Mouse (Mus musculus): ENCODE data around the gene Sec14l3.
"Not testable (repeated sequence)": the region's sequence is repeated elsewhere in the genome, so short reads cannot be mapped to it uniquely, and the experiment has no call there.

Sec14l3 gene

DNA sequence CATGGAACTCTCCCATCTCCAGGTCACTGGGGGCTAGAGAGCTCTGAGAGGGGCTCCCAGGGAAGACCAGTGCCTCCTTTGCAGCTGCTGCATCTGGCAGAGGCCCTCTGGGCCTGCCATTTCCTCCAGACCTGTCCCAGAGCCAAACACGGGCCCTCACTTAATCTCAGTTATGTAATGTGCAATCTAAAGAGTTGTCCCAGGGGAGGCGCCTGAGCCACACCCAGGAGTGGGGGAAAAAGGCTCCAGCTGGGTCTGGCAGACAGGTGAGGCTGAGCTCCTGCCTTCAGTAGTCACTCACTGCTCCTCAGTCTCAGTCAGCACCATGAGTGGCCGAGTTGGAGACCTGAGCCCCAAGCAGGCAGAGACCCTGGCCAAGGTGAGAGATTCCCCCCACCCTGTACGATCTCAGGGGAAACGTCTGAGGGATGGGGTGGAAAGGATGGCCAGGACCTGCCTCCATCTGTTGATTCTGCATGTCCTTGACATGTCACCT is at the start of gene Sec14l3:
Gene Sec14l3, plus strand, starts transcription at position 215 of the 496 bp plus-strand sequence.
- DNase-seq: peak; percentile 66 to 82

DNA sequence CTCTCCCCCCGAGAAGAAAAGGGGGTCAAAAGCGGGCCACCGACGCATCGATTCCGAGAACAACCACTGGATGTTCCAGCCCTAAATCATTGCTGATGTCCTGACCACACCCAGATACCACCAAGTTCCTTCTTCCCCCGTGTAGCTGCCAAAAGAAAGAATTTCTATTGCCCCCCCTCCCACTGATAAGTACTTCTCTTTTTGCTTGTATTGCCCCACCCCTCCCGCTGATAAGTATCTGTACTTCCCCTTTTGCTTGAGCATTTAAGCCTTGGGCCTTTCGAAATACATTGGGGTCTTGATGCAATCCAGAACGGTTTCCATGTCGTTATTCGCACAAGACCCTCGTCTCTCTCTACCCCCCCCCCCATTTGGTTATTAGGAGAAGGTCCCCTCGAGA is 48.8 kb upstream of the Sec14l3 start:
- not testable (repeated sequence) for DNase-seq

DNA sequence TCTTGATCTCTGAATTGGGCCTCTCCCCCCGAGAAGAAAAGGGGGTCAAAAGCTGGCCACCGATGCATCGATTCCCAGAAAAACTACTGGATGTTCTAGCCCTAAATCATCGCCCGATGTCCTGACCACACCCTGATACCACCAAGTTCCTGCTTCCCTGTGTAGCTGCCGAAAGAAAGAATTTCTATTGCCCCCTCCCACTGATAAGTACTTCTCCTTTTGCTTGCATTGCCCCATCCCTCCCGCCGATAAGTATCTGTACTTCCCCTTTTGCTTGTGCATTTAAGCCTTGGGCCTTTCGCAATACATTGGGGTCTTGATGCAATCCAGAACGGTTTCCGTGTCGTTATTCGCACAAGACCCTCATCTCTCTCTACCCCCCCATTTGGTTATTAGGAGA is 42.5 kb upstream of the Sec14l3 start:
- not testable (repeated sequence) for DNase-seq

DNA sequence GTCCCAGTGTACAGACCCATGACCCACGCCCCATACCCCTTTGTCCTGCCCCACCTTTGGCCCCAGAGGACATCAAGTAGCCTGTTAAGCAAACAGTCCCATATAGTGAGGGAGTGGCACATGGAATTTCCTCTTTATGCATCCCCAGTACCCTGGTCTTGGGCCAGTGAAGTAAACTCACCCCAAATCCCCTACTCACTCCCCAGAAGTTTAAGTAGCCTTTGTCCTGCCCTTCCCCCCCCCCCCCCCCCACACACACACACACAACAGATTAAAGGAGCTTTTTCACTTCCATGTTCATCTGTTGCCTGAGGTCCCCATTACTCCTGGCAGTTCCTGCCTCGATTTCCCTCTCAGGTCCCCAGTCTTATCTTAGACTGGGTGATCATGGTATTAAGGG is 41.3 kb upstream of the Sec14l3 start:
- DNase-seq: no peak

DNA sequence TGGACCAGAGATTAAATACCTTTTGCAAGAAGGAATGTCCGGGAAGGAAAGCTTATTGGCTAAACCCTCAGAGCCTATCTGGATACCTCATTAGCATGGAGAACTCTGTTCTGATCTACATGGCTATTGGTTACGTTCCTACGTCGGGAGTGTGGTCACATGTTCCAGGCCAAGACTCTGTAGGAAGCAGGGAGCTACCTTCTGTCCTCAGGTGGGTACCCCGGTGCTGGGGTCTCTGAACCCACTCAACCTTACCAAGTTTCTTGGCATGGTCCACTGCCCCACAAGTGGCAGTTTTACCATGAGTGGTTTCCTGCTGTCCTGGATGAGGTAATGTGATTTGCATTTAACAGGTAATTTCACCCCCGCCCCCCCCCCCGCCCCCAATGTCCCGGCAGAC is 37.6 kb upstream of the Sec14l3 start:
- DNase-seq: no peak

DNA sequence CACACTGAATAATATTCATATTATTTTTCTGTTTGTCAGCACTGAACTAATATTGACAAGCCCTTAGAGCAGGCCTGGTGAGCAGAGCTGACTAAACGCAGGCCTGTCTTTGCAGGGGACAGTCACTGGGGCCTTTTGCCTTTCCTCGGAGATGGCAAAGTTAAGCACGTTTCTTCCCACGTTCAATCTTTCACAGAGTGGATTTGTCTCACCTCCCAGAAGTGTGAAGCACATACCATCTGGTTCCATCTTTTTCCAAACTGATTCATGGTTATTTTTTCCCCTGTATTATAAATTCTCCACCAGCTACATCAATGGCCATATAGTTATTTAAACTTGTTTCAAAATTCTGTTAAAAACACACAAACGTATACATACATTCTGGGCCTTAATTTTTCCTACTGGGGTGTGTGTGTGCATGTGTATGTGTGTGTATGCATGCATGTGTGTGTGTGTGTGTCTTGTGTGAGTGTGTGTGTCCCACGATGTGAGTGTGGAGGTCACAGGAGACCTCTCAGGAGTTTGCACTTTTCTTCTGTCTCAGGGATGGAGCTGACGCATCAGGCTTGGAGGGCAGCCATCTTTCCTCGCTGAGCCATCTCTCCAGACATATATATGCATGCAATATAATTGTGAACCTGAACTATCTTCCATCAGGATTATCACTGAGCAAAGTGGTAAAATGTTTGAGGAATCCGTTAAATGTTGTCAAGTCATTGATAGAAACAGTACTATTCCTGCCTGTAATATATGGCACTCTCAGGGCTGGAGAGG is 36.9 kb upstream of the Sec14l3 start:
- no peak for DNase-seq

DNA sequence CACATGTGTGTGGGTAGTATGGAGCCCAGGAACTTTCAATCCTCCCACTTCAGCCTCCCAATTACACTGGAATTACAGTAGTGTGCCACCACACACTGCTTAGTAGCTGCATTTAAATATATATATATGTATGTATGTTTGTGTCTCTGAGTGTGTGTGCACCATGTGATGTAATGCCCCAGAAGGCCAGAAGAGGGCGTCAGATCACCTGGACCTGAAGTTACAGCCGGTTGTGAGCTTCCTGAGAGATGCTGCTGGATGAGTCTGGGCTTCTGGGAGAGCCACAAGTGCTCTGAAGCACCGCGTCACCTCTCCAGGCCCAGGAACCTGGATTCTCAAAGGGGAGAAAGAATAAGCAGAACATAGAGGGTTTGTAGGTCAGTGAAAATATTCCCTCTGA is 35.3 kb upstream of the Sec14l3 start:
- DNase-seq: no peak

DNA sequence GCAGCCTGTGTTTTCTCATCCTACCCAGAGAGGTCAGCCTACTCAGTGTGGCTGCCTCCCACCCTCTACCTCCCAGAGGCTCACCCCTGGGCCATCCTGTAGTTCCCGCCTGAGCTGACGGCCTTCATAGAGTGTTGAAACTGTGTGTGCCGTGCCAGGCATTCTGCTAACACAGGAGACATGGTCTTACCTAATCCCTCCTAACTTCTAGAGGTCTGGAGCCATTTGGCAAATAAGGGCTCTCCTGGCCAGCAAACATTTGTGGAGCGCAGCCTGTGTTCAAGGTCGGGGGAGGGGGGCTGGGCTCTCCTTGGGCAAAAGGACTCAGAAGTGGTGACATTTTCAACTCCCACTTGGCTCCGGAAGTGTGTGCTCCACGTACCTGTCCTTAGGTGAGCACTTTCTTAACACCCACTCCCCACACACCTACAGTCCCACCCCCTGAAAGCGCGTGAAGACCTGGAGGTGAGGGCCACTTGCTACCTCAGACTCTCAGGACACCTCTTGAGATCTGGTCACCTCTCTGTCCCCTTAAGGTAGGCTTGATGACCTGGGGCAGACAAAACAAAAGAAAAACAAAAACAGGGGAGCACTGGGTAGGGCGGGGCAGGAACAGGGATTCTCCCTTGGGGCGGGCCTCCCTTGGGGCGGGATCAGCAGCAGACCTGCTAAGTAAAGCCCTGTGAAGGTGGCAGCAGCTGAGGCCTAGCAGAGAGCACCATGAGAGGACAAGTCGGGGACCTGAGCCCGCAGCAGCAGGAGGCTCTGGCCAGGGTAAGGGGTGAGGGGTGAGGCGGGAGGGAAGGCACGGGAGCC is 33.3 kb upstream of the Sec14l3 start, which contains the start of gene Sec14l4:
Gene Sec14l4, plus strand, starts transcription at position 337 of the 816 bp plus-strand sequence.
- DNase-seq: peak; percentile 64 to 80

DNA sequence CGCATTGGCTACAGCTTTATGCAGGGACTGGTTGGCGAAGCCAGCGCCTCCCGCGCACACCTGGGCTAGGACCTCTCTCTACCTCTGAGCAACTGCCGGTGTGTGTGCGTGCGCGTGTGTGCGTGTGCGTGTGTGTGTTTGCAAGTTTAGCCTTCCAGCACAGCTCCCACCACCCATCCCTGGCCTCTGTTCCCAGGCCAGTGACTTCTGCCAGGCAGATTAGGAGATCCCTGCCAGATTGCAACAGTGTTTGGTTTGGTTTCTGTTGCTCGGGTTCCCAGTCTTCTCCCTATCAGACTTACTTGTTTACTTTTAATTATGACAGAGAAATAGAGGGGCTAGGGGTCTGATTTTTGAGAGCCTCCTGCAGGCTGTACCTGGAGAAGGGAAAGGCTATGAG is 32.7 kb upstream of the Sec14l3 start:
- DNase-seq: no peak

DNA sequence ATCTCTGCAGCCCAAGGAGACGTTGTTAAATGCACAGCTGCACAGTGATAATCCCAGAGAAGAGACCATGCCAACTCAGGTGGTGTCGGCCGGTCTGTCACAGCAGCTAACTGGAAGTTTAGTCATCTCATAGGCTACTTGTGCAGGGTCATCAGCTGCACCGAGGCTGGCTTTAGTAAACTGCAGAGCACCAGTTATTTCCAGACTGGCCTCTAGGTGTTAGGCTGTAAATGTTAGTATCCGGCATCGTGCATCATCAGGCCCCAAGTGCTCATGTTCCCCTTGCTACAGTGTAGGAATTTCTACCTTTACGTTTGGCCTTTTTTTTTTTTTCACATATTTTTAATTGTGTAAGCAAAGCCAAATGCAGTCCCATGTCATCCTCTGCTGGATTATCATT is 31.2 kb upstream of the Sec14l3 start:
- DNase-seq: no peak

DNA sequence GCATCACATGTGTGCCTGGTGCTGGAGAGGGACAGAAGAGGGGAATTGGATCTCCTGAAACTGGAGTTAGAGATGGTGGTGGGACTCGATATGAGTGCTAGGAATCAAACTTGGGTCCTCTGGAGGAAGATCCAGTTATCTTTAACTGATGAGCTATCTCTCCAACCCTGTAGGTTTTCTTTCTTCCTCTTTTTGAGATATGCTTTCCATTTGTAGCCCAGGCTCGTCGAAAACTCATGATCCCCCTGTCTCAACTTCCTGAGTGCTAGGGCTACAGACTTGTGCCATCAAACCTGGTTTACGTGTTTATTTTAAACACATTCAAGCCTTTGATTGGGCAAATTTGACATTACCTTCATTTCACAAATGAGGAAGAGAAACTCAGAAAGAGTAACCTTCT is 30.5 kb upstream of the Sec14l3 start:
- DNase-seq: no peak

DNA sequence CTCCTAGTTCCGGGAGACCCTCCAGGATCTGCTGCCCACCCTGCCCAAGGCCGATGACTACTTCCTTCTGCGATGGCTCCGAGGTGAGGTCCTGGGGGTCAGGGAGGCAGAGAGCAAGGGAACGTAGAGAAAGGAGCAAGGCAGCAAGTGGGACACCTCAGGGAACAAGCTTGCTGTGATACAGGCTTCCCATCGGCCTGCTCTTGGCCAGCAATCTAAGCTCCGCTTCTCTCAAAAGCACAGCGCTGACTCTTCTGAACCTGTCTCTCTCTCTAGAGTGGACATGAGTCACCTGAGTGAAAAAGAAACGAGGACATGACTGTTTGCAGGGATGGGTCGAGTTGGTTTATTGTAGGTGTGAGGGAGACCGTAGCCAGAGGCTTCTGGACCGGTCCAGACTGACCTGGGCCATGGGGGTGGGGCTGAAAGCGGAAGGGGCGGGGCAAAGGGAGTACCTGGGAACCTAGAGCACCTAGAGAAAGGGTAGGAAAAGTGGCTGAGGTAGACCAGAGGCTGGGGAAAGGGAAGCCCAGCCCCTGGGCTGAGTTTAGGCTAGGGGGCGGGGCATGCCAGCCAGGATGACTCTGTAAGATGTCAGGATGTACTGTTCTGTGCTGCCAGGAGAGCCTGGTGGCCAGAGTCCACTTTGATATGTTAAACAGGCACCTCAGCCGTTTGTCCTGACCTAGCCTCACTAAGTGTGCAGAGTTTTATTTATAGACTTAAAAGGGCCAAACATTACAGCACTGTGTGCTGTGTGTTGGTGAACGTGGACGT is 29.3 kb upstream of the Sec14l3 start:
- peak; percentile 20 to 35 for DNase-seq

DNA sequence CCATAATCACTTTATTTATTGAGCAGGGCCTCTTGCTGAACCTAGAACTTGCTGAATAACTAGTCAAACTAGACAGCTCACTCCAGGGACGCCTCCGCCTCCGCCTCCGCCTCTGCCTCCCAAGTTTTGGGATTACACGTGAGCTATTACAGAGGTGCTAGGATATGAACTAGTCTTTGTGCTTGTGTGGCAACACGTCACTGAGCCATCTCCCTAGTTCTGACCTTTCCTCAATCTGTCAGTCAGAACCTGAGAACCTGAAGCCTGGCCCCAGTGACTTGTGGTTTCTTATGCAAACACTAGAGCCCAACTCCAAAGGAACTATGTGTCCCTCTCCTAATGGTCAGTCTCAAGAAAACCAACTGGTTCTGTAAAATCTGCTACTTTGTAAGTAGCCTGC is 28.7 kb upstream of the Sec14l3 start:
- no peak for DNase-seq

DNA sequence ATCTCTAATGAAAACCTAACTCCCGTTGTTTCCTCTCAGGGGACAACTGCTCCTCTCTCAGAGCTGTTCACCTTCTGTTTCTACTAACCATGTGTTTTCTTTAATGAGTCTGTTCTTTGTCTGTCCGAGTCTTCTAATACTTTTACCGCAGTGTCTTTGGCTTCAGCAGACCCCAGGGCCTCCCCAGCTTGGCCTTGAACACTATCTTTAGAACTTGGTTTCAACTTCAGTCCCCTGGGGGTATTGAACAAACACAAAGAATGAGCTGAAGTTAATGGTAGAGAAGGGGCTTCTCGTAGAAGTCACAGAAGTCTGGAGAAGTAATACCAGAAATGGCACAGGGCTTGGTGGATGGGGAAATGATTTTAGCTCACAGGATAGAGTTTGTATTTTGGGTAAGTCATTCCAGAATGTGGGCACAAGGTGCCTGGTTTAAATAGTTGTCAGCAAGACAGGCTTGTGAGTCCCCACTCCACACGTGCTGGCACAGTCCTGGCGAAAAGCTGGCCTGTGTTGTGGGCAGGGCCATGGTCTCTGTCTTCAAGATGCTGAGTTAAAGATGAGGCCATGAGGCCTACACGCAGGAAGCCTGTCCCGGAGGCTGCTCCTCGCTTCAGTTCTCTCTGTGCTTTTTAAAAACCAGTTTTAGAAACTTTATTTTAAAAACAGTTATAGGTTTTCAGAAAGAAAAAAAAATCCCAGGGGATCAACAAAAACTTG is 28.1 kb upstream of the Sec14l3 start:
- no peak for DNase-seq

DNA sequence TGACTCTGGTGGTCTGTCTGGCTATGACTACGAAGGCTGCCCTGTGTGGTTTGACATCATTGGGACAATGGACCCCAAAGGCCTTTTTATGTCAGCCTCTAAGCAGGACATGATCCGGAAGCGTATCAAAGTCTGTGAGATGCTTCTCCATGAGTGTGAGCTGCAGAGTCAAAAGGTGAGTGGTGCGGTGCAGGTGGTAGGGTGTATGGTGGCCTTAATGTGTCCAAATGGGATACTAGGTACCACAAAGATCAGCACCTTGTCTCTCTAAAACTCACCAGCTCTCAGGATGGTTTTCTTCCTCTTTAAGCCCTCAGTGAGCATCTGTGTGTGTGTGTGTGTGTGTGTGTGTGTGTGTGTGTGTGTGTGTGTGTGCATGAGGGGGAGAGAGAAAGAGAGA is 24.7 kb upstream of the Sec14l3 start:
- DNase-seq: no peak

DNA sequence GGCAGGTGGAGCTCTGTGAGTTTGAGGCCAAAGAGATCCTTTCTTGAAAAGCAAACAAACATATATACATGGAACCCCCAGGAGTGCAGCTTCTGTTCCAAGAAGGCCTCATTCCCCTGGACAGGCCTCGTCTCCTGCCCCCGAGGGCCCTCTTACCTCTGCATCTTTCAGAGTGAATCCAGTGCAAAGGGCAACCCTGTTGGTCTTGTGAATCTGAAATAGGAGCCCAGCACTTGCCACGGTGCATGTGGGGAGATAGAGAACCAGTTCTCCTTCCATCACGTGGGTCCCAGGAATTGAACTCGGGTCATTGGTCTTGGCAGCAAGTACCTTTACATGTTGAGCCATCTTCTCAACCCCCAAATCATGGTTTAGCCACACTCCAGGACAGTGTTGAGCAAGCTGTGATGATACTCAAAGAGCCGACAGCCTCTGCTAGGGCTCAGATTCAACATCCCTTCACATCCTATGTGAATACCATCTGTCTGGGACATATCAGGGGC is 23.5 kb upstream of the Sec14l3 start:
- DNase-seq: no peak

DNA sequence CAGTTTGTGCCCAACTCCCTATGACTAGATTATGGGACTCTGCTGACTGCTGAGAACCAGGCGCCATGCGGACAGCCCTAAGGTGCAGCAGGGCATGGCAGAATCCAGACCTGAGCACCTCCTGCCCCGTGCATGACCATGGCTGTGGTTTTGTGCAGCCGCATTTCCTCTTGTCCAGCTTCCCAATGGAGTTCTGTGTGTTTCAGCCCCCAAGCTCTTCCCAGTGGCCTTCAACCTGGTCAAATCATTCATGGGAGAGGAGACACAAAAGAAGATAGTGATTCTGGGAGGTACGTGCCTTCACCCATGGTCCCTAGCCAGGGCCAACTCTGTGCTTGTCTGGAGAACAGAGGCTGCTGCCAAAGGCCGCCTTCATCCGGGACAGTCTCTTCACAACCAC is 21.6 kb upstream of the Sec14l3 start:
- DNase-seq: no peak

DNA sequence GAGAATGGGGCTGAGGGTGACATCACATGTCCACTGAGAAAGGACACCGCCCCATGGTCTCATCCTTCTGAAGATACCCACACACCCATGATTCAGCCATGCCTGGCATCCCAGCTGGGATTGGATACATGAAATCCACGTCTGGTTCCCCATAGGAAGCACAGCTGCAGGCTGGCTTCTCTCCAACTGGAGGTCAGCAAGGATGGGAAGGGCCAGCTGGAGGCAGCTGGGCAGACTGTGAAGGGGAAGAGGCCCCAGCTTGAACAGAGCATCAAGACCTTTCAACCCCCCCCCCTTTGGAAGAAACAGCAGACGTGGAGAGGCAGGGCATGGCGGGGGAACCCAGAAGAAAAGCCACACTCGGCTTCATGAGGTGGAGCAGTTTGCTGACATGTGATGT is 18.1 kb upstream of the Sec14l3 start:
- peak; percentile 51 to 83 for DNase-seq

DNA sequence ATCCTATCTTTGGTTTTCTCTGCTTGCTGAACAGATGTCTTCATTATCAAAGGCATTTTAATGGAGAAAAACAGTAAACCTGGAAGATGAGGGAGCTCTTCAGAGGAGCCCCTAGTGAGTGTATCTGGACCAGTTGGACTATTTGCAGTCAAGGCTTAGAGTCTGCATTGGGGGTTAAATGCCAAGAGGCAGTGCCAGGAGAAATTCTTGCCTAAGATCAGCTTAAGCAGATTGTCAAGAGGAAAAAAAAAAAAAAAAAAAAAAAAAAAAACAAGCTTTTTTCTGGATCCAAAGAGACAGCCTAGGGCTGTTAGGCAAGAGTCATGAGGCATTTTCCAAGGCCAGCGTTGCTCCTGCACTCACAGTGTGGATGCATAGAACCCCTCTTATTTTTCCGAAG is 16.9 kb upstream of the Sec14l3 start:
- DNase-seq: no peak

DNA sequence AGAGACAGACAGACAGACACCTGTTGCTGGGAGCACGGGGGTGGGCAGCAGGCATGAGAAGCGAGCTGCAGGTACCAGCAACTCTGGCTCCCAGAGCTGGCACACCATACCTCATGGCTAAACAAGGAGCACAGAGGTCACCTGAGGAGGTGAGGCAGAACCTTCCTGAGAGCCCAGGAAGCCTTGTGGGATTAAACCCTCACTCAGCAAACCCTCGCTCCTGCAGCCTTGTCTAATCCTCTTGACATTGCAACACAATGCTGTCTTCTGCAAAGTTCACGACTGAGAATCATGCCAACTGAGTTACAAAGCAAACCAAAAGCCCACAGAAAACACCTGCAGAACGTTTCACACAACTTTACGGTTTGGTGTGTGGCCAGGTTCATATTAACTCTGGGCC is 16.2 kb upstream of the Sec14l3 start:
- DNase-seq: no peak

DNA sequence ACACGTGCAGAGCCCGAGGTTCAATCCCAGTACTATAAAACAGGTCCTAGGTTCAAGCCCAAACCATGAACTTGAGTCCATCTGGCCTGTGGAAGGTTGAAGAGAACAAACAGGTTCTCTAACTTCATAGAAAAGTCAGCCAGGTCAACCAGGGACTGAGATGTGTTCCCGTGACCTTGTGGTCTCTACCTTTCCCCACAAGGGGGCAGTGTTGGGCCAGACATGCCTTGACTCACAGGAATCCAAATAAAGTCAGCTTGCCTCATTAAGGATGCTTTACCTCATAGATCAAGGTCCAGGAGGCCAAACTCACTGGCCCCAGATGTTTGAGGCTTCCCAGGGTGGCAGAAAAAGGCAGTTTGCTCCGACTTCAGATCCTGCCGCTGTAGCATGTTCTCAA is 11.1 kb upstream of the Sec14l3 start:
- DNase-seq: peak; percentile 70 to 82

DNA sequence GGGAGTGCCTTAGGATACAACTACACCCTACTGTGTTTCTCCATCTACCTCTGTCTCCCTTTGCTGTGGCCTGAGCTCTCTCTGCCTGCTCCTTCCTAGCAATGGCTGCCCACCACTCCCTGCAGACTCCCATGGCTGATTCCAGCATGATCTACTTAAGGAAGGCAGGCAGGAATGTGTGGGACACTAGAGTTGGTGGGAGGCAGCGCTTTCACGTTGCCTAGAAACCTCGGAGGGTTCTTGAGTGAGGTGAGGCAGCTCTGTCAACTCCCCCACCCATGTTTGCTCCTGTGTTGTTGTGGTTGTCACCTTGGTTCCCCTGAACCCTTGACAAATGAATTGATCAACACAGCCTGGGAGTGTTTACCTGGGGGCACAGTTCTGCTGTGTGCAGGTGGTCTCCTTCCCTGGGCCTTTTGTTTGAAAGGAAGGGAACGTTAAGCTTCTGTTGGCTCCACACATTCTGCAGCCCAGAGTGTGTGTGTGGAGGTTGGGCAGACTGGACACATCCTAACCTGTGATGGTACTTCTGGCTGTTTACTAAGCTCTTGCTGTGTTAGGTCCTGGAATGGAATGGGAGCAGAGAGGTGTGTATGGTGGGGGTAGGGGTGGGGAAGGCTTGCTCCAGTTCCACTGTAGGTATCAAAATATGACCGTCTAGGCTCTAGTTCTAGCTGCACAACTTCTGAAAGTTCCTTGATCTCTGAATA is 3.6 kb upstream of the Sec14l3 start:
- peak; percentile 62 to 79 for DNase-seq
